Mouse (Mus musculus): ENCODE results near the gene Mnx1. TPM values are rescaled to one million over a fixed set of nuclear protein-coding genes. Genes with fewer than 3 reads are reported as not detected.
"Not testable (repeated sequence)": the region's sequence is repeated elsewhere in the genome, so short reads cannot be mapped to it uniquely, and the experiment has no call there.

The Mnx1 gene
- polyA plus RNA-seq, 1 experiment from 2014 or later: not detected

DNA sequence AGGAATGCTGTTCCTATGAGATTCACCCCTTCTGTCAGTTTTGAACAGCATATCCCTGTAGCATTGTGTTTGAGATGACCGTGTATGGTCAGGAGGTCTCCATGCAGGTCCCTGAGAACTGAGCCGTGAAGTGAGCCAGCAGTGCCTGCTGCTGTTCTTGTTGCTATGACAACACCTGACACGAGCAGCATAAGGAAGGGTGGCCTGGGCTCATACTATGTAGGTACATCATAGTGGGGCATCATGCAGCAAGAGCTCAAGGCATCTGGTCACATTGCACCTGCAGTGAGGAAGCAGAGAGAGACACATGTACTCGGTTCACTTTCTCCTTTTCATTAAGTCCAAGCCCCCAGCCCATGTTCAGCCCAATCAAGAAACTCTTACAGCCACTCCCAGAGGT is 25.9 kb downstream of the Mnx1 start:
- no peak overlapping the region for H3K9ac ChIP-seq (ENCODE audit: low read length)
- no peak overlapping the region for H3K4me3 ChIP-seq (ENCODE audit: low read length)
- no peak for ATAC-seq (replicated peaks; ENCODE audit: extremely low read depth, insufficient read depth, low FRiP score)
- H3K4me2 ChIP-seq (ENCODE audit: low read depth, low read length): no peak overlapping the region
- peaks cover 44% of the 10 kb centered on the region for H3K36me3 ChIP-seq (ENCODE audit: control insufficient read depth, insufficient read depth)
- H3K27ac ChIP-seq (ENCODE audit: low read length): no peak overlapping the region
- no peaks in the 10 kb centered on the region for H3K9me3 ChIP-seq (replicated peaks; ENCODE audit: control insufficient read depth, low read length)
- H3K27me3 ChIP-seq (ENCODE audit: control insufficient read depth, insufficient read depth, low read length): no peaks in the 10 kb centered on the region
- no peaks in the 10 kb centered on the region for H3K4me1 ChIP-seq (ENCODE audit: control insufficient read depth, insufficient read depth, low read length)
- 76% methylated on average over 4 of the region's 4 CpGs for WGBS

DNA sequence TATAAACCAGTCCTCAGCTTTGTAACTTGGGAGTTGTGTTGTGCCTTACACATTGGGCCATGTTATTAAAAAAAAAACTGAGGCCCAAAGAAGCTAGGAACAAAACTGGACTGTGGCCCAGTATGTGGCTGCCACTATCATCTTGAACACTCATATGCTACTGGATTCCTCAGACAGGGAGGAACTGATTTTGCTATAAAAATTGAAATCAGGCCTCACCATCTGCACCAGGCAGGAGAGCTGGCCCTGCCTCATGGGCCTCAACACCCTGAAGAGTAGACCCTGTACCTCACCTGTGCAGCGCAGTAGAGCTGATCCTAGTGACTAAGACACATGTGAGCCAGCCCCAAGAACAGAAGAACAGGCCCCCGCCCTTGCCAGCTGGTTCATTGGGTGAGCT is 33.0 kb downstream of the Mnx1 start:
- 94% methylated on average over 2 of the region's 2 CpGs for WGBS
- ATAC-seq (replicated peaks; ENCODE audit: extremely low read depth, insufficient read depth, low FRiP score): no peak

DNA sequence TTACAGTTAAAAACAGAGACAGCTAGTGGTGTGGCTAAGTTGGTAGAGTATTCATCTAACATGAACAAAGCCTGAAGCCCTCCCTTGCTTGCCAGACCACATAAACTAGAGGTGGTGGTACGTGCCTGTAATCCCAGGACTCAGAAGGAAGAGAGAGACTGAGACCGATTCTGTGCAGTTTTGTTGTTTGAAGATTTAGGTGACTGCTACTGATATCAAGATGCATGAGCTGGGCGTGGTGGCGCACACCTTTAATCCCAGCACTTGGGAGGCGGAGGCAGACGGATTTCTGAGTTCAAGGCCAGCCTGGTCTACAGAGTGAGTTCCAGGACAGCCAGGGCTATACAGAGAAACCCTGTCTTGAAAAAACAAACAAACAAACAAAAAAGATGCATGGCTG is 41.5 kb downstream of the Mnx1 start:
- H3K27ac ChIP-seq (ENCODE audit: low read length); H3K4me2 ChIP-seq (ENCODE audit: low read depth, low read length); H3K4me3 ChIP-seq (ENCODE audit: low read length); H3K9me3 ChIP-seq (replicated peaks; ENCODE audit: control insufficient read depth, low read length); H3K9ac ChIP-seq (ENCODE audit: low read length); H3K27me3 ChIP-seq (ENCODE audit: control insufficient read depth, insufficient read depth, low read length); ATAC-seq (replicated peaks; ENCODE audit: extremely low read depth, insufficient read depth, low FRiP score): not testable (repeated sequence)
- WGBS: 88% methylated on average over 6 of the region's 6 CpGs
- peaks cover 16% of the 10 kb centered on the region for H3K4me1 ChIP-seq (ENCODE audit: control insufficient read depth, insufficient read depth, low read length)
- peaks cover 27% of the 10 kb centered on the region for H3K36me3 ChIP-seq (ENCODE audit: control insufficient read depth, insufficient read depth)

More for the DNA sequence above, 33.0 kb downstream of the Mnx1 start:
- Histone ChIP-seq H3K27ac (ENCODE audit: low read length) (no peak overlapping the region), H3K4me2 (ENCODE audit: low read depth, low read length) (no peak overlapping the region), H3K9me3 (replicated peaks; ENCODE audit: control insufficient read depth, low read length) (no peaks in the 10 kb centered on the region), H3K36me3 (ENCODE audit: control insufficient read depth, insufficient read depth) (peaks cover 69% of the 10 kb centered on the region), H3K4me1 (ENCODE audit: control insufficient read depth, insufficient read depth, low read length) (no peaks in the 10 kb centered on the region), H3K27me3 (ENCODE audit: control insufficient read depth, insufficient read depth, low read length) (no peaks in the 10 kb centered on the region), H3K9ac (ENCODE audit: low read length) (no peak overlapping the region), H3K4me3 (ENCODE audit: low read length) (no peak overlapping the region)

DNA sequence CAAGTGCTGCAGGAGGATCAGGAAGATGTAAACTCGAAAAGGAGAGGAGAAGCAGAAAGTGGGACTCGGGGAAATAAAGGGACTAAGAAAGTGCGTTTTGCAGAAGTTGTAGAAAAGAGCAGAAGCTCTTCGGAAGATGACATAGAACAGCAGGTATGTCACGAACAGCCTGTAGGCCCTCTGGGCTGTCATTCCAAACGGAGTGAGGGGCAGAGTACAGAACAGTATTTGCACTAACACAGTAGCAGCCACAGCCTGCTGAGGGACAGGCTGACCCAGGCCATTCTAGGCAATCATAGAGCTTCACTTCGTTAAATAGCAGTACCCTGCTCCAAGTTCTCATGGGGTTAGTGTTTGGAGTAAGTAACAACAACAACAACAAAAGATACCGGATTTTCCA is 42.8 kb downstream of the Mnx1 start:
- Histone ChIP-seq H3K9ac (ENCODE audit: low read length) (peak overlapping the region; percentile 79), H3K27ac (ENCODE audit: low read length) (no peak overlapping the region), H3K36me3 (ENCODE audit: control insufficient read depth, insufficient read depth) (peaks cover 15% of the 10 kb centered on the region), H3K9me3 (replicated peaks; ENCODE audit: control insufficient read depth, low read length) (no peaks in the 10 kb centered on the region), H3K4me2 (ENCODE audit: low read depth, low read length) (peak overlapping the region; percentile 91), H3K4me1 (ENCODE audit: control insufficient read depth, insufficient read depth, low read length) (peaks cover 16% of the 10 kb centered on the region), H3K27me3 (ENCODE audit: control insufficient read depth, insufficient read depth, low read length) (0 out of 2 replicates have a peak, but pooled peaks cover 3% of the 10 kb centered on the region), H3K4me3 (ENCODE audit: low read length) (peak overlapping the region; percentile 82)
- ATAC-seq (replicated peaks; ENCODE audit: extremely low read depth, insufficient read depth, low FRiP score): no peak
- WGBS: 34% methylated on average over 8 of the region's 8 CpGs

DNA sequence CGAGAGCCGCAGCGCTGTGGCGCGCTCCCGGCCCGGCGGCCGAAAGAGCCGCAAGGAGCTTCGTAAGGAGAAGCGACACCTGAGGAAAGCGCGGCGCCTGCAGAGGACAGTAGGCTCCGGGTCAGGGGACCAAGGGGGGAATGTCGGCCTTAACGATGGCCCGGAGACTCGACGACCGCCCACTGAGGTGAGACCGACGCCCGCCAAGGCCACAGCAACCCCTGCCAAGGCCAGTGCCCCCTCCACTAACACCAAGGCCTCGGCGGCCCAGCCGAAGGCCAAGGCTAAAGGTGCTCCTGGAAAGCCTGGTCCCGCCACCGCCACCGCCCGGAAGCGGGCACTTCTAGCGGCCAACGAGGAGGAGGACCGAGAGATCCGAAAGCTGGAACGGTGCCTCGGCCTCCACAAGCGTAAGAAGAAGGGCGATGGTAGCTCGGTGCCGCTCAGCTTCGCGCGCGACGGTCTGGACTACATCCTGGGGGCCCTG is 43.4 kb downstream of the Mnx1 start:
- H3K9me3 ChIP-seq (replicated peaks; ENCODE audit: control insufficient read depth, low read length): no peaks in the 10 kb centered on the region
- peaks cover 16% of the 10 kb centered on the region for H3K4me1 ChIP-seq (ENCODE audit: control insufficient read depth, insufficient read depth, low read length)
- peak overlapping the region; percentile 91 for H3K4me2 ChIP-seq (ENCODE audit: low read depth, low read length)
- ATAC-seq (replicated peaks; ENCODE audit: extremely low read depth, insufficient read depth, low FRiP score): peak; percentile 35
- peak overlapping the region; percentile 79 for H3K9ac ChIP-seq (ENCODE audit: low read length)
- H3K36me3 ChIP-seq (ENCODE audit: control insufficient read depth, insufficient read depth): peaks cover 11% of the 10 kb centered on the region
- WGBS: under 1% methylated on average over 48 of the region's 48 CpGs
- peak overlapping the region; percentile 82 for H3K4me3 ChIP-seq (ENCODE audit: low read length)
- 0 out of 2 replicates have a peak, but pooled peaks cover 3% of the 10 kb centered on the region for H3K27me3 ChIP-seq (ENCODE audit: control insufficient read depth, insufficient read depth, low read length)
- peak overlapping the region; percentile 61 for H3K27ac ChIP-seq (ENCODE audit: low read length)

DNA sequence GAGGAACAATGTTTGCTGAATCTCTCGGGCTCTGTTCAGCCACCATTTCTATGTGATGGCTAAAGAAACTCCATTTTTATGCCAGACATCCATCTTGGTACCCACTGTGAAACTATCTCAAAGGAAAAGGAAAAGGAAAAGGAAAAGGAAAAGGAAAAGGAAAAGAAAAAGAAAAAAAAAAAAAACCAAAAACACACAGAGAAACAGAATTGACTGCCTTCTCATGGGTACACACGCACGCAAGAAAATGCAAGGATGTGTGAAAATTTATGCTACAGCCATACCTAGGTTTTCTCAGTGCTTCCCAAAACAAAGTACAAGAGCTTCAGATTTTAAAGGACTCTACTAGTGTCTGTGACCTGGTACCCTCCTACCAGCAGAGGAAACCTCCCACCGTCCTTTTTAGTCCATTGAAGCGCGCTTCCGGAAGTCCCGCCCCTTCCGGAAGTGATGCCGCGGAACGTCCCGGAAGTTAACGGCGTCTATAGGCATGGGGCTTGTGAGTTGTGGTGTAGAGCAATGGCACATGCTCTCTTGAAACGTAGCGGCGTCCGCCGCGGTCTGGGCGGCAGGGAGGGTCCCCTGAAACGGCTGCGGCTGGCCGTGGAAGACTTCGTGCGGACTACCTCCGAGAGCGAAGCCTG is 43.9 kb downstream of the Mnx1 start, which contains the start of gene Nom1:
Gene Nom1, plus strand, starts transcription at position 437 of the 644 bp plus-strand sequence.
- Histone ChIP-seq H3K4me3 (ENCODE audit: low read length) (peak within 1 kb of the TSS; percentile 82), H3K27me3 (ENCODE audit: control insufficient read depth, insufficient read depth, low read length) (0 out of 2 replicates have a peak, but pooled peaks cover 3% of the 10 kb centered on the region), H3K4me1 (ENCODE audit: control insufficient read depth, insufficient read depth, low read length) (peaks cover 16% of the 10 kb centered on the region), H3K27ac (ENCODE audit: low read length) (peak within 1 kb of the TSS; percentile 61), H3K9ac (ENCODE audit: low read length) (peak within 1 kb of the TSS; percentile 79), H3K9me3 (replicated peaks; ENCODE audit: control insufficient read depth, low read length) (no peaks in the 10 kb centered on the region), H3K4me2 (ENCODE audit: low read depth, low read length) (peak within 1 kb of the TSS; percentile 91), H3K36me3 (ENCODE audit: control insufficient read depth, insufficient read depth) (peaks cover 10% of the 10 kb centered on the region)
- peak; percentile 96 for ATAC-seq (replicated peaks; ENCODE audit: extremely low read depth, insufficient read depth, low FRiP score)
- WGBS: 5% methylated on average over 29 of the region's 29 CpGs

DNA sequence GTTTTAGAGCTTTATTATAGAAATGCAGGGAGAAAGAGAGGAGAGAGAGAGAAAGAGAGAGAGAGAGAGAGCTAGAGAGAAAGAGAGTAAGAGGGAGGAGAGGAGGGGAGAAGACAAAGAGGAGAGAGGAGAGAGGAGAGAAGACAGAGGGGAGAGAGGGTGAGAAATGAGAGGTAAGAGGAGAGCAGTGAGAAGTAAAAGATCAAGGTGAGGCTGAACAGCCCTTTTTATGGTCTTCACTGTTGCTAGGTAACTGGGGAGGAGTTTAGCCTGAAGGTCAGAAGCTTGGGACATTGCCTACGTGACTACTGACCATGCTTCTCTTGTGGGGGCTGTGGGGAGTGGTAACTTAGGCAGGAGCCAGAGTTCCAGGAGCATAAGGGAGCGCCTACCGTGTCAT is 54.9 kb downstream of the Mnx1 start:
- not testable (repeated sequence) for H3K9ac ChIP-seq (ENCODE audit: low read length); H3K27ac ChIP-seq (ENCODE audit: low read length); H3K4me2 ChIP-seq (ENCODE audit: low read depth, low read length); ATAC-seq (replicated peaks; ENCODE audit: extremely low read depth, insufficient read depth, low FRiP score); H3K9me3 ChIP-seq (replicated peaks; ENCODE audit: control insufficient read depth, low read length); H3K4me1 ChIP-seq (ENCODE audit: control insufficient read depth, insufficient read depth, low read length); H3K27me3 ChIP-seq (ENCODE audit: control insufficient read depth, insufficient read depth, low read length); H3K4me3 ChIP-seq (ENCODE audit: low read length); H3K36me3 ChIP-seq (ENCODE audit: control insufficient read depth, insufficient read depth)
- WGBS: 47% methylated on average over 3 of the region's 3 CpGs

Other genes with a start within 250 kb of the Mnx1 start
- 15.4 and 17.6 TPM in 2 replicates for gene Lmbr1, start 100.1 kb downstream of the Mnx1 start, polyA plus RNA-seq (2015; fragmentation: Nextera tagmentation; extraction: Ambion mirVana)
- gene Nom1, start 43.8 kb downstream of the Mnx1 start, polyA plus RNA-seq (2015; fragmentation: Nextera tagmentation; extraction: Ambion mirVana): 19.0 and 19.1 TPM in 2 replicates
- 9.8 and 17.7 TPM in 2 replicates for gene Ube3c, start 90.8 kb upstream of the Mnx1 start, polyA plus RNA-seq (2015; fragmentation: Nextera tagmentation; extraction: Ambion mirVana)

Data from heart, embryonic 16.5 days (tissue).